Mouse (Mus musculus) lung, postnatal 4 days (tissue): ENCODE measurements at regions not wholly inside any gene's neighbourhood (a gene's known extent, or its start where the extent isn't known, plus 50 kb on each side); places are given as distances from the start of the nearest gene placed in this dataset.

ENCODE experiments used
- DNase-seq, 2 experiments: peaks; one replicate each; pipeline ENCODE4 v3.0.0; 2021

GRCm38 (mm10) chr2:78804931-78805330, 63.0 kb upstream of the Ube2e3 start:
- DNase-seq, result no peak

- no peak for DNase-seq
Observed at GRCm38 (mm10) chr2:78803543-78803942, 64.4 kb upstream of the Ube2e3 start.

- no peak for DNase-seq
Observed at GRCm38 (mm10) chr2:78795446-78795845, 72.5 kb upstream of the Ube2e3 start.

GRCm38 (mm10) chr2:78794734-78795133, 73.2 kb upstream of the Ube2e3 start:
- DNase-seq, result no peak

GRCm38 (mm10) chr2:78789124-78789523, 78.8 kb upstream of the Ube2e3 start:
- DNase-seq, result no peak

GRCm38 (mm10) chr2:78788222-78788621, 79.7 kb upstream of the Ube2e3 start:
- no peak for DNase-seq

- no peak for DNase-seq
Observed at GRCm38 (mm10) chr2:78779949-78780348, 88.0 kb upstream of the Ube2e3 start.

- DNase-seq, result no peak
Observed at GRCm38 (mm10) chr2:78777589-78777988, 90.3 kb upstream of the Ube2e3 start.

GRCm38 (mm10) chr2:78754362-78754761, 113.6 kb upstream of the Ube2e3 start:
- no peak for DNase-seq

- no peak for DNase-seq
Observed at GRCm38 (mm10) chr2:78753918-78754317, 114.0 kb upstream of the Ube2e3 start.

- no peak for DNase-seq
Observed at GRCm38 (mm10) chr2:78730161-78730560, 137.8 kb upstream of the Ube2e3 start.

- DNase-seq, result no peak
Observed at GRCm38 (mm10) chr2:78726060-78726459, 141.9 kb upstream of the Ube2e3 start.

- no peak for DNase-seq
Observed at GRCm38 (mm10) chr2:78724416-78724815, 143.5 kb upstream of the Ube2e3 start.

- no peak for DNase-seq
Observed at GRCm38 (mm10) chr2:78723423-78723822, 144.5 kb upstream of the Ube2e3 start.

- no peak for DNase-seq
Observed at GRCm38 (mm10) chr2:78722739-78723138, 145.2 kb upstream of the Ube2e3 start.

GRCm38 (mm10) chr2:78718550-78718949, 149.4 kb upstream of the Ube2e3 start:
- no peak for DNase-seq

GRCm38 (mm10) chr2:78716157-78716798, 151.6 kb upstream of the Ube2e3 start:
- DNase-seq, result no peak

- no peak for DNase-seq
Observed at GRCm38 (mm10) chr2:78694851-78695250, 173.1 kb upstream of the Ube2e3 start.

GRCm38 (mm10) chr2:78656668-78657067, 211.3 kb upstream of the Ube2e3 start:
- no peak for DNase-seq

- no peak for DNase-seq
Observed at GRCm38 (mm10) chr2:78655156-78655855, 212.6 kb upstream of the Ube2e3 start.

- no peak for DNase-seq
Observed at GRCm38 (mm10) chr2:78651549-78651948, 216.4 kb upstream of the Ube2e3 start.

- DNase-seq, result no peak
Observed at GRCm38 (mm10) chr2:78640361-78640760, 227.6 kb upstream of the Ube2e3 start.

- DNase-seq, result no peak
Observed at GRCm38 (mm10) chr2:78625264-78625663, 242.7 kb upstream of the Ube2e3 start.

- peak; percentile 47 to 80 for DNase-seq
Observed at GRCm38 (mm10) chr2:78606388-78606787, 261.5 kb upstream of the Ube2e3 start.

GRCm38 (mm10) chr2:78600753-78601152, 267.2 kb upstream of the Ube2e3 start:
- DNase-seq, result no peak
